Mouse (Mus musculus) lung, adult 2 months (tissue): ENCODE measurements at regions not wholly inside any gene's neighbourhood (a gene's known extent, or its start where the extent isn't known, plus 50 kb on each side); places are given as distances from the start of the nearest gene placed in this dataset.

Experiments used
- DNase-seq: peaks from one replicate; pipeline ENCODE4 v3.0.0; 2022
- H3K4me1 ChIP-seq: fragments of 200-500 bp; 2 replicates; pipeline ENCODE4 v1.6.1; 2011; ENCODE audit warnings: low read length; ENCODE audit not compliant: control insufficient read depth, insufficient read depth
- H3K4me3 ChIP-seq: fragments of 200-500 bp; replicated peaks from 2 replicates; pipeline ENCODE3; 2011; ENCODE audit warnings: low read depth, mild to moderate bottlenecking, control low read depth, low read length; ENCODE audit errors: extremely low read depth
- CTCF ChIP-seq: fragments of 200-500 bp; IDR thresholded peaks from 2 replicates; pipeline ENCODE4 v1.5.1; 2011; ENCODE audit warnings: mild to moderate bottlenecking, low read length, control low read depth; ENCODE audit not compliant: insufficient read depth
- POLR2A ChIP-seq: fragments of 200-500 bp; IDR thresholded peaks from 2 replicates; pipeline ENCODE4 v1.6.1; 2011; ENCODE audit warnings: low read depth, mild to moderate bottlenecking, control low read depth, low read length, borderline replicate concordance; ENCODE audit errors: extremely low read depth
- WGBS: fragments of 180-500 bp; shearing (Covaris S2); methylation state at CpG from one replicate; pipeline ENCODE4 v1.1.7; 2018; 5-methylcytosine and 5-hydroxymethylcytosine counted together

DNA sequence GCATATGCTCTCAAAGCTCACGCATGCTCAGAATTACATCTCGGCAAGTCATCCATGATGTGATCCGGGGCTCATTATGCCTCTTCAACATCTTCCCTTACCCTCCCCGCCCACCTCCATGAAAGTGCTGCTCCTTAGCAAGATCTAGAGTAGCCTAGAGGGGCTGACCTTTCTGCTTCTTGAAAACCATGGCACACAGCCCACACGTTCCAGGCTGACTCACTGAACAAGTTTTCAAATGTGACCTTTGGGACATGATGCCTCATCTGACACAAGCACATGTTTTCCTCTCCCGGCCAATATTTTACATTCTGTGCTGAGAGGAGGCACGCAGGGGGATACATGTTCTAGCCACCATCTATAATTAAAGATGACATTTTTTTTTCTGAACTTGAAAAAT lies 340.1 kb upstream of the Cdh11 start:
- DNase-seq, result no peak
- TF ChIP-seq POLR2A (no peak), CTCF (no peak)
- no peak overlapping the region for H3K4me3 ChIP-seq
- no peaks in the 10 kb centered on the region for H3K4me1 ChIP-seq
- 69% methylated on average over 7 of the region's 7 CpGs for WGBS

DNA sequence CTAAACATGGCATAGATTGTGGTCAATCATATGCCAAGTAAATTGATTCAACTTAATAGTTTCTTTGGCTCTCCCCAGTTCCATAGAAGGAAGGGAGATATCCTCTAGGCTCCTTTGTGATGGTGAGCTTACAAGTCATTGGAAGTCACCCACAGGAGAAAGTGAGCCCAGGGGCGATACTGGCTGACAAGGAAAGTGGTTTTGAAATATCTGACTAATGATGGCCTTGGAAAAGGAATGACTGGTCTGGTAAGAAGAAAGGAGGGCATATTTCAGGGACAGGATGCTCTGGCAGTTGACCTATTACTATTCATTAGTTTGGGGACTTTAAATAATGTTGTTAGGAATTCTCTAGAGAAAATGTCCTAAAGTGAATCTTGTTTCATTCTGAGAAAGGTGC lies 352.7 kb upstream of the Cdh11 start:
- TF ChIP-seq POLR2A (no peak), CTCF (no peak)
- 47% methylated on average over 1 of the region's 1 CpGs for WGBS
- H3K4me1 ChIP-seq, result no peaks in the 10 kb centered on the region
- no peak for DNase-seq
- H3K4me3 ChIP-seq, result no peak overlapping the region

- H3K4me3 ChIP-seq, result no peak overlapping the region
- DNase-seq, result no peak
- TF ChIP-seq CTCF, result no peak
- TF ChIP-seq POLR2A, result no peak
- WGBS, result 50% methylated on average over 1 of the region's 1 CpGs
- no peaks in the 10 kb centered on the region; the same call in 1 of the 2 replicates for H3K4me1 ChIP-seq
Measured at GRCm38 (mm10) chr8:103144835-103145234, 359.4 kb upstream of the Cdh11 start.

DNA sequence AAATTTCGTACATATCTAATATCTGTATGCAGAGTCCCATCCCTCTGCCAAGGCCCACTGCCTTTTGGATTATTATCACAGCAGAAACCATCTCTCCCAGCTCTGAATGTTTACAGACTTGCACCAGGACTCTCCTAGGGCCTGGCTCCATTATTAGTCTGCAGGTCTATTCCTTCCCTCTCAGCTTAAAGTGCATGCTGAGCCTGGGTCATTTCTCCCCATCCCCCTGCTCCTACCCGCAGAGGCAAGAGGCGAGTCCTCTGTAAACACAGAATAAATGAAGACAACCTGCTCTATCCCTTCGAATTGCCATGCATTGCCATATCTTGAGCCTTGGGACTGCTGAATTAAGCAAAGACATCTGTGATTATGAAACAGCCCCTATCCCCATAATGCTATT lies 362.6 kb upstream of the Cdh11 start:
- WGBS, result 58% methylated on average over 4 of the region's 4 CpGs
- H3K4me1 ChIP-seq, result no peaks in the 10 kb centered on the region; the same call in 1 of the 2 replicates
- TF ChIP-seq CTCF, result no peak
- TF ChIP-seq POLR2A, result no peak
- no peak overlapping the region for H3K4me3 ChIP-seq
- no peak for DNase-seq

- no peak for DNase-seq
- Histone ChIP-seq H3K4me3 (no peak overlapping the region), H3K4me1 (no peaks in the 10 kb centered on the region; the same call in 1 of the 2 replicates)
- 75% methylated on average over 10 of the region's 10 CpGs for WGBS
- TF ChIP-seq POLR2A (no peak), CTCF (no peak)
Measured at GRCm38 (mm10) chr8:103148447-103148846, 363.0 kb upstream of the Cdh11 start.

DNA sequence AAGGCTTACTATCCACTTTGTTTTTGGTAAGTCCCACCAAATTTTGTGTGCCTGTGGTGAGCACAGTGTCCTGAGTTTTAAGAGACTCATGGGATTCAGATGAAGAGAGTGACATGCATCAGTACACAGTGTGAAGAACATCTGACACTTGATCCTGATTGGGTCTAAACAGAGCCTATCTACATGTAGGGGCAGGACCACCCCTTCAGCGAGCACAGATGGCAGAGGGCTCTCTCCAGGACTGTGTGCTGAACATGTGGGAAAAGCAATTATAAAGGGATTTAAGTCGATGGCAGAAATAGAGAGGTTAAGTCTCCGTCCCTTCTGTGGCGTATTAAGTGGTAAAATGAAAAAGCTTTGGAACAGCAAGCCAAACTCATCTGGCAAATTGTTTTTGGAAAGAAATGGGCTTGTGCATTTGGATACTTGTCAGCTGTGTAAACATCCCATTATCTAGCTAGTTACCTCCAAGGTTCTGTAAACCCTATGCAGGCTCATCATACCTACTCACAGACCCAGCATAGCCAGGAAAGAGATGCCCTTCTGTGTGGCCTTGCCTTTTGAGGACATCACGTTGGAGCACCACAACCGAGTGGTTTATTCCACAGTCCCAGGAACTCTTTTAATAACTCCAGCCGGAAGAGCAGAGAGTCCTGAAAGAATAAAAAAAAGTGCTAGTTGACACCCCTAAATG lies 381.3 kb upstream of the Cdh11 start:
- no peaks in the 10 kb centered on the region for H3K4me1 ChIP-seq
- 60% methylated on average over 7 of the region's 7 CpGs for WGBS
- no peak overlapping the region for H3K4me3 ChIP-seq
- TF ChIP-seq CTCF, result no peak
- TF ChIP-seq POLR2A, result no peak
- DNase-seq, result no peak

DNA sequence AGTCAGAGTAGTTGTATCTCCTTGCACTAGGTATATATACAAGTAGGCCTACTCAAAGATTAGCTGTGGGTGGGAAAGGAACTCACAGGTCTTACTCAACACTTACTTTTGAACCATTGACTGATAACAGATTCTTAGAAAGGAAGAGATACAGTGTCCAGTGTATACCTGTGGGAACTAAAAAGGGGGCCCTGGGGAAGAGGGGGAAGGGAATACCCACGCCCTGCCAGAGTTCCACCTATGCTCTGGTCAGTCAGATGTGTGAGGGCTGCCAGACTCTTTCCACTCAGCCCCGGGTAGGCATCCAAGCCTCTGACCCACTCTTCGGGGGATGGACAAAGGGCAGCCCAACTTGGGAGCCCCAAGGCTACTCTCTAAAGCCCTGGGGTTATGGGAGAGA lies 387.9 kb upstream of the Cdh11 start:
- 66% methylated on average over 3 of the region's 3 CpGs for WGBS
- DNase-seq, result no peak
- Histone ChIP-seq H3K4me3 (no peak overlapping the region), H3K4me1 (no peaks in the 10 kb centered on the region)
- no peak for TF ChIP-seq POLR2A
- TF ChIP-seq CTCF, result no peak

DNA sequence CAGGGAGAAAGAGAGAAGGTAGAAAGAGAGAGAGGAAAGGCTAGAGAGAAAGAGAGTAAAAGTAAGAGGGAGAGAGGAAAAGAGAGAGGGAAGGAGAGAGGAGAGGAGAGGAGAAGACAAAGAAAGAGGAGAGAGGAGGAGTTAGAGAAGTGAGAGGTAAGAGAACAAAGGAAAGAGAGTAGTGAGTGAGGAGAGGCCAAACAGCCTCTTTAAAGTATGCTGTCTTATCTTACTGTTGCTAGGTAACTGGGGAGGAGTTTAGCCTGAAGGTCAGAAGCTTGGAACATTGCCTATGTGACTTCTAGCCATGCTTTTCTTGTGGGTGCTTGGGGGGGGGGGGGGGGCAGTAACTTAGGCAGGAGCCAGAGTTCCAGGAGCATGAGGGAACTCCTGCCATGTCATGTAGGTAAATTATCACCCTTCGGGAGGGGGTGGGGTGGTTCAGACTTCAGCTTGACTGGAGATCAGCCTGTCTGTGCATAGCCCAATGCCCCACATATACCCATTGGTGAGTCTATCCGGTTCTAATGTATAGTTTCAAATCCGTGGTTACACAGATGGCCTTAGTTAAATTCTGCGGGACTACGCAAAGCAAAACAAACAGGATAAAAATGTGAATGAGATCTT lies 388.5 kb upstream of the Cdh11 start:
- WGBS, result 62% methylated on average over 5 of the region's 5 CpGs
- no peak overlapping the region for H3K4me3 ChIP-seq
- no peak for DNase-seq
- TF ChIP-seq POLR2A, result no peak
- no peak for TF ChIP-seq CTCF
- no peaks in the 10 kb centered on the region for H3K4me1 ChIP-seq

- Histone ChIP-seq H3K4me3 (no peak overlapping the region), H3K4me1 (no peaks in the 10 kb centered on the region)
- TF ChIP-seq POLR2A (no peak), CTCF (no peak)
- no peak for DNase-seq
Measured at GRCm38 (mm10) chr8:103180661-103181060, 395.2 kb upstream of the Cdh11 start.
